Mouse (Mus musculus) myocyte (in vitro differentiated cells): ENCODE measurements around the gene Itga10. TPM values are rescaled to one million over a fixed set of nuclear protein-coding genes. Genes with fewer than 3 reads are reported as not detected.
"Not testable (repeated sequence)": the region's sequence is repeated elsewhere in the genome, so short reads cannot be mapped to it uniquely, and the experiment has no call there.

Experiments
- H3K27me3 ChIP-seq: one replicate; pipeline ENCODE4 v1.6.1; 2011; ENCODE audit not compliant: control insufficient read depth, insufficient read depth, insufficient read length
- H3K36me3 ChIP-seq: one replicate; pipeline ENCODE4 v1.6.1; 2011; ENCODE audit not compliant: control insufficient read depth, insufficient read depth
- H3K4me2 ChIP-seq: one replicate; pipeline ENCODE4 v1.6.1; 2011; ENCODE audit warnings: low read depth, control low read depth
- H3K4me3 ChIP-seq: one replicate; pipeline ENCODE4 v1.5.1; 2011; ENCODE audit warnings: mild to moderate bottlenecking, control low read depth, moderate library complexity
- H3K79me2 ChIP-seq: one replicate; pipeline ENCODE4 v1.6.1; 2011; ENCODE audit not compliant: control insufficient read depth, insufficient read depth
- H3ac ChIP-seq: one replicate; pipeline ENCODE4 v1.6.1; 2011; ENCODE audit not compliant: control insufficient read depth, insufficient read length
- CEBPB ChIP-seq: IDR thresholded peaks from 2 replicates; pipeline ENCODE4 v1.6.1; 2011; ENCODE audit warnings: mild to moderate bottlenecking, moderate library complexity; ENCODE audit not compliant: poor library complexity, insufficient read depth, severe bottlenecking
- E2F4 ChIP-seq: IDR thresholded peaks from one replicate; pipeline ENCODE4 v1.6.1; 2011; ENCODE audit warnings: mild to moderate bottlenecking, control low read depth, moderate library complexity; ENCODE audit not compliant: insufficient read depth
- MAX ChIP-seq: IDR thresholded peaks from one replicate; pipeline ENCODE4 v1.6.1; 2011; ENCODE audit warnings: low read depth, mild to moderate bottlenecking, control low read depth
- MYOD1 ChIP-seq, 3 experiments: IDR thresholded peaks; one replicate each; pipeline ENCODE4 v1.6.1; 2011; ENCODE audit warnings: control low read depth in 2 of 3, low read depth in 2 of 3, mild to moderate bottlenecking in 2 of 3, moderate library complexity in 1 of 3; ENCODE audit not compliant: insufficient read length in 2 of 3, control insufficient read depth in 1 of 3
- MYOG ChIP-seq, 3 experiments: IDR thresholded peaks; one replicate each; pipeline ENCODE4 v1.6.1; 2011; ENCODE audit warnings: control low read depth in 2 of 3, low read depth in 2 of 3, mild to moderate bottlenecking in 2 of 3; ENCODE audit not compliant: insufficient read length in 2 of 3, control insufficient read depth in 1 of 3, insufficient read depth in 1 of 3
- POLR2A ChIP-seq: IDR thresholded peaks from one replicate; pipeline ENCODE4 v1.6.1; 2011; ENCODE audit warnings: low read depth, mild to moderate bottlenecking, control low read depth, moderate library complexity; ENCODE audit not compliant: insufficient read length
- POLR2AphosphoS2 ChIP-seq: IDR thresholded peaks from one replicate; pipeline ENCODE4 v1.6.1; 2011; ENCODE audit warnings: low read depth, control low read depth; ENCODE audit not compliant: insufficient read length
- REST ChIP-seq: IDR thresholded peaks from one replicate; pipeline ENCODE4 v1.6.1; 2011; ENCODE audit warnings: mild to moderate bottlenecking, control low read depth, moderate library complexity; ENCODE audit not compliant: insufficient read depth, insufficient read length
- SRF ChIP-seq: IDR thresholded peaks from one replicate; pipeline ENCODE4 v1.6.1; 2011; ENCODE audit warnings: low read depth; ENCODE audit not compliant: control insufficient read depth, insufficient read length
- TCF12 ChIP-seq: IDR thresholded peaks from one replicate; pipeline ENCODE4 v1.6.1; 2011; ENCODE audit warnings: mild to moderate bottlenecking, control low read depth; ENCODE audit not compliant: poor library complexity, insufficient read depth, severe bottlenecking
- TCF3 ChIP-seq: IDR thresholded peaks from one replicate; pipeline ENCODE4 v1.6.1; 2011; ENCODE audit warnings: low read depth, control low read depth; ENCODE audit not compliant: insufficient read length
- USF1 ChIP-seq: IDR thresholded peaks from one replicate; pipeline ENCODE4 v1.6.1; 2011; ENCODE audit warnings: low read depth, mild to moderate bottlenecking, control low read depth, moderate library complexity
- polyA plus RNA-seq: library from polyadenylated mRNA; unstranded; fragments of >200 nt; fragmentation: generic; extraction: Trizol; gene quantifications from one replicate; pipeline ENCODE4 v1.2.1, GENCODE M21; 2012; ENCODE audit warnings: missing spikeins

The Itga10 gene
- polyA plus RNA-seq, 1 experiment: 1.9 TPM

DNA sequence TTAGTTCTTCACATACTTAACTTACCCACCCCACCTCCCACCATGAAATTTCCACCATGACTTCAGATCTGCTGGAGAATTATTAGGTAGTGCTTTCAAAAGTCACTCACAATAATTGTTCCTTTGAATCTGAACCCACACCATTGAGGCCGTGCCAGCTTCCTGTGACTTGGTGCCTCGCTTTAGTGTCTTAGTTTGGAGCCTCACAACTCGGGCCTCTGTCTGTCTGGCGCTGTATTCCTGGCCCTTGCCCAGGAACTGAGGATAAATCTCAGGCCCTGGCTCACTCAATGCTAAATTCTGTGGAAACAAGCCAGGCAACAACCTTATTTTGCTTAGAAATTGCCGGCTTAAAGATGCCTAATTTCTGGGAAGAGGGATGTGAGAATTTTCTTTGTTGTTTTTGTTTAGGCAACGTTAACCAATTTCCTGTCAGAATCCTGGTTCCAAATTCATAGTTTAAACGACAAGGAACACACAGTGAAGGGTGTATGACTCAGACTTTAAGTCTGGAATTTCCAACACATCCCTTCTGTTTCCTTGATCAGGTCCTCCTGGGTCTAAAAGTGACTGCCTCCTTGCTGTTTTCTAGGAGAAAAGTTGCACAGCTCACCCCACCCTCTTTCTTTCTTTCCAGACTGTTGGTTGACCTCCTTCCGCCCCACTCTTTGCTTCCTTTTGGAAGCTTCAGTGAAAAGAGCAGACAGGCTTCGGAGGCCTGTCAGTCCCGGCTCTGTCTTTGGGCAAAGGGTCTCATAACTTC, 43.3 kb upstream of the Itga10 start:
- H3K4me3 ChIP-seq: peak overlapping the region; percentile 48
- peak overlapping the region; percentile 98 for H3K4me2 ChIP-seq
- TF ChIP-seq USF1 (no peak), TCF12 (no peak), TCF3 (no peak)

DNA sequence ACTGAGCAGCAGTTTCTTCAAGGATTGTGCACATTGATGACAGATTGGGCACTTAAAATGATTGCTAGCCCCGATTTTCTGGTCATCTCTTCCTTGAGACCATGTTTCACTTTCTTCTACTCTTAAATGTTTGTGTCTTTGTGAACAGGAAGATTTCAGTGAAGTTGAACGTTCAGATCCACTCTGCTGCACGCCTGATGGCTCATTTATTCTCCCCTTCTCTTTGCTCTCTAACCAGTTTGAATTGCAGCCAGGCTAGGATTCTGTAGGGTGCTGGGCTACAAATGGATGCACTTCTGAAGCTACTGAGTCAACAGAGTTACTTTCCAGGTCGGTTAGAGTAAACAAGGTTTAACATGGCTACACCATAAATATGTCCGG, 42.7 kb upstream of the Itga10 start:
- TF ChIP-seq POLR2A (no peak), E2F4 (no peak), TCF3 (no peak), SRF (no peak), REST (no peak), MAX (no peak), MYOD1 (IDR thresholded peaks at IDR 0.05; ENCODE audit: control insufficient read depth in 1 of 3, insufficient read length in 2 of 3, low read depth in 2 of 3) (no peak), POLR2AphosphoS2 (no peak), MYOG (IDR thresholded peaks at IDR 0.05; ENCODE audit: control insufficient read depth in 1 of 3, insufficient read depth in 1 of 3, insufficient read length in 2 of 3, low read depth in 2 of 3) (no peak)
- peak overlapping the region; percentile 48 for H3K4me3 ChIP-seq
- no peak overlapping the region for H3ac ChIP-seq

More for the DNA sequence above, 43.3 kb upstream of the Itga10 start:
- Histone ChIP-seq H3K79me2 (peaks cover 54% of the 10 kb centered on the region), H3K36me3 (peaks cover 10% of the 10 kb centered on the region), H3ac (peak overlapping the region; percentile 80), H3K27me3 (no peaks in the 10 kb centered on the region)

DNA sequence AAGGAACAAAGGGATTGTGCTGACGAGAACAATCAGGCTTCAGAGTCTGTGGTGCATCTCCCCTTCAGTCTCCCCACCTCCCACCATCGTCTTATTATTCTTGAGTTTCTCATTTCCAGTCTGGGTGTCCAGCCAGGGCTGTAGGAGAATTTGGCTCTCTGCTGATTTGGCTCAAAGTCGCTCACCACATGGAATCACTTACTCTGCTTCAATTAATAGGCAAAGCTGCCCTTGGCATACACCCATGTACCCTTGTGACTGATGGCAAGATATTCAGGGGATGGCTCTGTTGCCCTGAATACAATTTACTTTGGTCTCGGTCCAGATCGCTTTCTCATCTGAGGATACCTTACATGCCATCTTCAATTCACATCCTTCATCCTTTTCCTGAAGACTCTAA, 42.1 kb upstream of the Itga10 start:
- H3K36me3 ChIP-seq: peaks cover 17% of the 10 kb centered on the region
- H3K79me2 ChIP-seq: peaks cover 61% of the 10 kb centered on the region
- no peaks in the 10 kb centered on the region for H3K27me3 ChIP-seq
- no peak overlapping the region for H3ac ChIP-seq
- H3K4me3 ChIP-seq: no peak overlapping the region
- peak overlapping the region; percentile 98 for H3K4me2 ChIP-seq
- TF ChIP-seq POLR2A (no peak), E2F4 (no peak), TCF12 (no peak), MAX (no peak), MYOD1 (IDR thresholded peaks at IDR 0.05; ENCODE audit: control insufficient read depth in 1 of 3, insufficient read length in 2 of 3, low read depth in 2 of 3) (no peak), POLR2AphosphoS2 (no peak), USF1 (no peak), TCF3 (no peak), CEBPB (no peak), REST (no peak), MYOG (IDR thresholded peaks at IDR 0.05; ENCODE audit: control insufficient read depth in 1 of 3, insufficient read depth in 1 of 3, insufficient read length in 2 of 3, low read depth in 2 of 3) (no peak), SRF (no peak)

More for the DNA sequence above, 42.7 kb upstream of the Itga10 start:
- Histone ChIP-seq H3K4me2 (peak overlapping the region; percentile 98), H3K79me2 (peaks cover 56% of the 10 kb centered on the region), H3K36me3 (peaks cover 16% of the 10 kb centered on the region), H3K27me3 (no peaks in the 10 kb centered on the region)

DNA sequence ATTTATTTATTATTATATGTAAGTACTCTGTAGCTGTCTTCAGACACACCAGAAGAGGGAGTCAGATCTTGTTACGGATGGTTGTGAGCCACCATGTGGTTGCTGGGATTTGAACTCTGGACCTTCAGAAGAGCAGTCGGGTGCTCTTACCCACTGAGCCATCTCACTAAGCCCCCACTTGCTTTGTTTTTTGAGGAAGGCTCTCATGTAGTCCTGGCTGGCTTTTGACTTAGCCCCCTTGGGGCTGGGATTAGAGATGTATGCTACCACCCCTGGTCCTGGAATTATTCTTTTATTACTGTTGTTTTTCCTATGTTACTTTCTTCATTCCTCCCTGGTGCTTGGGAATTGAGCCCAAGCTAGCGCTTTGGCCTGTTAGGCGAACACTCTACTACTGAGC, 39.4 kb upstream of the Itga10 start:
- not testable (repeated sequence) for H3K4me3 ChIP-seq, H3K4me2 ChIP-seq, H3K27me3 ChIP-seq, H3ac ChIP-seq
- Histone ChIP-seq H3K36me3 (peaks cover 17% of the 10 kb centered on the region), H3K79me2 (peaks cover 77% of the 10 kb centered on the region)

DNA sequence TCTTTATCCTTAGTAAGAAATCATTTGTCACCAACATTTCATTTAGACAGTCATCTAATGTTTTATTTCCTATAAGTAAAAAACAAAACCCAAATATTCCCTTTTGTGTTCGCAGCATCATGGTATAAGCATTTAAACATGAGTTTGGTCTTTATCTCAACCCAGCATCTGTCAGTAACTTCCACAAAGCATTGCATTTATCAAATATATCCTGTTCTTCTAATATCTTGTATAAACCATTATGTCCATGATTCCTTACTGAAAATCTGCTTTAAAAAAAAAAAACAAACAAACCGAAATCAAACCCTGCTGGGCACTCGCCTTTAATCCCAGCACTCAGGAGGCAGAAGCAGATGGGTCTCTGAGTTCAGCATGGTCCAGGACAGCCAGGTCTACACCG, 38.8 kb upstream of the Itga10 start:
- H3K4me2 ChIP-seq: no peak overlapping the region
- H3K79me2 ChIP-seq: peaks cover 76% of the 10 kb centered on the region
- H3ac ChIP-seq: no peak overlapping the region
- H3K36me3 ChIP-seq: peaks cover 17% of the 10 kb centered on the region
- no peaks in the 10 kb centered on the region for H3K27me3 ChIP-seq
- H3K4me3 ChIP-seq: no peak overlapping the region
- TF ChIP-seq USF1 (no peak), MAX (no peak), POLR2A (no peak), MYOD1 (IDR thresholded peaks at IDR 0.05; ENCODE audit: control insufficient read depth in 1 of 3, insufficient read length in 2 of 3, low read depth in 2 of 3) (no peak), MYOG (IDR thresholded peaks at IDR 0.05; ENCODE audit: control insufficient read depth in 1 of 3, insufficient read depth in 1 of 3, insufficient read length in 2 of 3, low read depth in 2 of 3) (no peak), TCF3 (no peak), REST (no peak)
